Mouse (Mus musculus): ENCODE data around the gene Dst. TPM values are rescaled to one million over a fixed set of nuclear protein-coding genes. Genes with fewer than 3 reads are reported as not detected.

Dst gene
- 15.9 and 20.5 TPM in 2 replicates for total RNA-seq (2012; rRNA removed)
- 7.4 and 9.1 TPM in 2 replicates for total RNA-seq (2014; rRNA removed)
- 27.6 and 28.0 TPM in 2 replicates for polyA plus RNA-seq (2012; ENCODE audit: insufficient read length, low read depth)

DNA sequence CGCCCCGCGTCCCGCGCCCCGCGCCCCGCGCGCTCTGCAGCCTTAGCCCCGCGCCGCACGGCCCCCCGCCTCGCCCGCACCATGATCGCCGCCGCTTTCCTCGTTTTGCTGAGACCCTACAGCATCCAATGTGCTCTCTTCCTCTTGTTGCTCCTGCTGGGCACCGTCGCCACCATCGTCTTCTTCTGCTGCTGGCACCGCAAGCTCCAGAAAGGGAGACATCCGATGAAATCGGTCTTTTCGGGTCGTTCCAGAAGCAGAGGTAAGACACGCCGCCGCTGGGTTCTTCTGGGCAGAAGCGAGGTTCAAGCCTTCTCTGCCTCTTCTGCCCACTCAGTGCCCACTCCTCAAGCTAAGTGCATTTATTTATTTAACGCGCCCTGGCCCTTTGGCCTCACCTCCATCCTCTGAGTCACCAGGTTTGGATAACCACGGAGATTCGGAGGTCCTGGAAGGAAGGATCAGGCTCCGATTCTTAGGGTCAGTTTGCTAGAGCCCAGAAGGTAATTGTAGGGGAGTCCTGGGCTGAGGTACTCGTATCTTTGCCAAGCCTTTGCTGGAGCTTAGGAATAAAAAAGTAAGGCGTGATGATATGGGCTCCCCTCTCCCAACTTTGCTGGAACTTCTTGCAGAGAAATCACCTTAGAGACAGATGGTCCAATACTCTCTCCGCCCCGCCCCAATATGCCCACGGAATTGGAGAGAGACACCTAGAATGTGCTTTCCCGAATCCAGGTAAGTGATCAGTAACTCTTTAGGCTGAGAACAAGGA lies at the start of gene Dst:
Gene Dst (plus strand): TSS at position 35 of the 772 bp plus-strand sequence.
- Histone ChIP-seq H3K9ac (ENCODE audit: insufficient read depth, low read depth) (peak within 1 kb of the TSS; percentile 49; the same call in 1 of the 2 replicates), H3K4me1 (ENCODE audit: control insufficient read depth in 1 of 2, insufficient read depth in 2 of 2) (peaks cover 0 to 25% of the 10 kb centered on the region in 2 experiments; a peak in 2 of 4 replicates), H3K9me3 (replicated peaks; ENCODE audit: low read length) (peaks cover 1% of the 10 kb centered on the region), H3K4me3 (replicated peaks in 1 of 3; ENCODE audit: low read depth in 2 of 3, low read length in 2 of 3, poor library complexity in 1 of 3) (peak within 1 kb of the TSS; percentile 48 to 95 (median 61)), H3K79me2 (replicated peaks; ENCODE audit: control insufficient read depth, extremely low read depth, insufficient read depth, poor library complexity, severe bottlenecking) (no peaks in the 10 kb centered on the region), H3K4me2 (ENCODE audit: insufficient read depth, low read depth, poor library complexity, severe bottlenecking) (peak within 1 kb of the TSS; percentile 52), H3K36me3 (replicated peaks in 1 of 2; ENCODE audit: control insufficient read depth in 1 of 2, insufficient read depth in 1 of 2, low read length in 1 of 2) (no peaks in the 10 kb centered on the region), H3K27me3 (replicated peaks) (no peaks in the 10 kb centered on the region), H3K27ac (ENCODE audit: insufficient read depth, low read depth) (no peak within 1 kb of the TSS)
- no peak for TF ChIP-seq SIN3A (IDR thresholded peaks at IDR 0.05; ENCODE audit: low read length)
- no peak for TF ChIP-seq ELF1 (IDR thresholded peaks at IDR 0.05; ENCODE audit: low read depth, low read length)
- no peak for TF ChIP-seq UBTF (IDR thresholded peaks at IDR 0.05; ENCODE audit: low read depth, low read length)
- no peak for TF ChIP-seq TBP (conservative IDR thresholded peaks at IDR 0.05; ENCODE audit: low read depth, low read length)
- TF ChIP-seq KAT2A (IDR thresholded peaks at IDR 0.05; ENCODE audit: insufficient replicate concordance, low read length), result no peak
- no peak for TF ChIP-seq ETS1 (conservative IDR thresholded peaks at IDR 0.05; ENCODE audit: low read depth, low read length)
- TF ChIP-seq POLR2A (IDR thresholded peaks at IDR 0.05; ENCODE audit: low read depth, low read length), result no peak
- no peak for TF ChIP-seq PAX5 (IDR thresholded peaks at IDR 0.05; ENCODE audit: low read length)
- no peak for TF ChIP-seq BHLHE40 (IDR thresholded peaks at IDR 0.05; ENCODE audit: low read depth, low read length)
- no peak for TF ChIP-seq USF1 (IDR thresholded peaks at IDR 0.05; ENCODE audit: low read depth, low read length)
- TF ChIP-seq ZMIZ1 (IDR thresholded peaks at IDR 0.05; ENCODE audit: low read depth, low read length), result no peak
- no peak for TF ChIP-seq USF2 (conservative IDR thresholded peaks at IDR 0.05; ENCODE audit: low read depth, low read length)
- TF ChIP-seq ZC3H11A (IDR thresholded peaks at IDR 0.05; ENCODE audit: low read depth, low read length), result no peak
- no peak for TF ChIP-seq JUND (conservative IDR thresholded peaks at IDR 0.05; ENCODE audit: low read depth, low read length)
- no peak for TF ChIP-seq CHD1 (IDR thresholded peaks at IDR 0.05; ENCODE audit: low read depth, low read length)
- TF ChIP-seq SMC3 (IDR thresholded peaks at IDR 0.05; ENCODE audit: low read depth, low read length), result no peak
- TF ChIP-seq MAX (IDR thresholded peaks at IDR 0.05; ENCODE audit: low read length), result no peak
- TF ChIP-seq RAD21 (IDR thresholded peaks at IDR 0.05; ENCODE audit: low read depth, low read length), result no peak
- no peak for TF ChIP-seq MAFK (IDR thresholded peaks at IDR 0.05; ENCODE audit: insufficient replicate concordance, low read length)
- no peak for TF ChIP-seq CHD2 (IDR thresholded peaks at IDR 0.05; ENCODE audit: low read length)
- in situ Hi-C loops (cut with MboI; ENCODE audit: low pct_ligation_motif_present, low pct_unique_long_range_greater_than_20kb, low sequenced_read_pairs), result loop anchor here (5.0 kb wide), 1 partner anchor 54 kb away; no protein-coding TSS in a partner anchor
- dilution Hi-C loops (cut with MboI; ENCODE audit: extremely low pct_ligation_motif_present, extremely low pct_unique_long_range_greater_than_20kb, low sequenced_read_pairs), result no loop called here
- no peak for DNase-seq (ENCODE audit: extremely low read depth)

DNA sequence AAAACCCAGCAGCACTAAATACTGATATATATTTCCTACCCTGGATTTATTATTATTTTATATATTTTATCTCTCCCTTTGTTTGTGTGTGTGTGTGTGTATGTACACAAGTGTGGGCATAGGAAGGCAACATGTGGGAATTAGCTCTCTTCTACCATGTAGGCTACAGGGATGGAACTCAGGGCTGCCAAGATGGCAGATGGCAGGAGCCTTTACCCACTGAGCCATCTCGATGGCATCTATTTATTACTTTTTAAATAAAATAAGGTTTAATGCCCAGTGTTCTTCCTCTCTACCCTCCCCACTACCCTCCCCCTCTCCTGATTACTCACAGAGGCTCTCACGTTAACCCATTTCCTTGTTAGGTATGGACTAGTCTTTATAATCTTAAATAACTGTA lies 39.0 kb upstream of the Dst start:
- in situ Hi-C loops (cut with MboI; ENCODE audit: low pct_ligation_motif_present, low pct_unique_long_range_greater_than_20kb, low sequenced_read_pairs) (no loop called here), dilution Hi-C loops (cut with MboI; ENCODE audit: extremely low pct_ligation_motif_present, extremely low pct_unique_long_range_greater_than_20kb, low sequenced_read_pairs) (no loop called here)
- Histone ChIP-seq H3K9ac (ENCODE audit: insufficient read depth, low read depth) (no peak overlapping the region), H3K27ac (ENCODE audit: insufficient read depth, low read depth) (no peak overlapping the region), H3K4me3 (replicated peaks in 1 of 3; ENCODE audit: low read depth in 2 of 3, low read length in 2 of 3, poor library complexity in 1 of 3) (no peak overlapping the region), H3K27me3 (replicated peaks) (no peaks in the 10 kb centered on the region), H3K36me3 (replicated peaks in 1 of 2; ENCODE audit: control insufficient read depth in 1 of 2, insufficient read depth in 1 of 2, low read length in 1 of 2) (peaks cover 0 to 6% of the 10 kb centered on the region in 2 experiments), H3K79me2 (replicated peaks; ENCODE audit: control insufficient read depth, extremely low read depth, insufficient read depth, poor library complexity, severe bottlenecking) (no peaks in the 10 kb centered on the region), H3K9me3 (replicated peaks; ENCODE audit: low read length) (peaks cover 2% of the 10 kb centered on the region), H3K4me2 (ENCODE audit: insufficient read depth, low read depth, poor library complexity, severe bottlenecking) (no peak overlapping the region), H3K4me1 (ENCODE audit: control insufficient read depth in 1 of 2, insufficient read depth in 2 of 2) (no peaks in the 10 kb centered on the region)
- no peak for DNase-seq (ENCODE audit: extremely low read depth)
- no peak for TF ChIP-seq USF2 (conservative IDR thresholded peaks at IDR 0.05; ENCODE audit: low read depth, low read length)
- no peak for TF ChIP-seq CTCF (conservative IDR thresholded peaks at IDR 0.05 in 1 of 2, IDR thresholded peaks at IDR 0.05 in 1 of 2; ENCODE audit: low read depth in 2 of 2, low read length in 2 of 2)
